Mouse (Mus musculus) limb, embryonic 11.5 days (tissue): ENCODE measurements around the gene Pum3. TPM values are rescaled to one million over a fixed set of nuclear protein-coding genes. Genes with fewer than 3 reads are reported as not detected.

Experiments used
- ATAC-seq: fragments of 200-750 bp; cut with Nextera tagmentation; 2 replicates; pipeline ENCODE4 v1.8.0; 2017; ENCODE audit warnings: low read depth; ENCODE audit not compliant: insufficient number of reproducible peaks, low FRiP score, low TSS enrichment
- DNase-seq: peaks from one replicate; pipeline ENCODE4 v3.0.0-alpha.2; 2015; ENCODE audit warnings: low spot score
- H3K27ac ChIP-seq: fragments of 300-500 bp; sonication (generic); replicated peaks from 2 replicates; pipeline ENCODE4 v1.5.1; 2014; ENCODE audit warnings: low read depth, mild to moderate bottlenecking, low read length
- H3K27me3 ChIP-seq: fragments of 300-500 bp; sonication (generic); 2 replicates; pipeline ENCODE4 v1.6.1; 2014; ENCODE audit warnings: mild to moderate bottlenecking, low read length, mixed read lengths; ENCODE audit not compliant: control insufficient read depth, insufficient read depth
- H3K36me3 ChIP-seq: fragments of 300-500 bp; sonication (generic); 2 replicates; pipeline ENCODE4 v1.6.1; 2014; ENCODE audit warnings: mild to moderate bottlenecking, low read length, moderate library complexity, mixed read lengths; ENCODE audit not compliant: control insufficient read depth, insufficient read depth
- H3K4me1 ChIP-seq: fragments of 300-500 bp; sonication (generic); 2 replicates; pipeline ENCODE4 v1.6.1; 2014; ENCODE audit warnings: low read length, mixed read lengths; ENCODE audit not compliant: control insufficient read depth, insufficient read depth
- H3K4me2 ChIP-seq: fragments of 300-500 bp; sonication (generic); 2 replicates; pipeline ENCODE4 v1.6.1; 2014; ENCODE audit warnings: low read depth, mild to moderate bottlenecking, moderate library complexity; ENCODE audit not compliant: severe bottlenecking
- H3K4me3 ChIP-seq: fragments of 300-500 bp; sonication (generic); 2 replicates; pipeline ENCODE4 v1.5.1; 2014; ENCODE audit warnings: low read depth, low read length
- H3K9ac ChIP-seq: fragments of 300-500 bp; sonication (generic); 2 replicates; pipeline ENCODE4 v1.6.1; 2014; ENCODE audit warnings: mild to moderate bottlenecking, low read length
- H3K9me3 ChIP-seq: fragments of 300-500 bp; sonication (generic); 2 replicates; pipeline ENCODE4 v1.6.1; 2016; ENCODE audit warnings: low read length; ENCODE audit not compliant: control insufficient read depth
- WGBS: fragments of 180-500 bp; shearing (Covaris S2); extraction: QIAGEN DNeasy Blood & Tissue Kit; methylation state at CpG from one replicate; pipeline ENCODE4 v1.1.7; 2014; 5-methylcytosine and 5-hydroxymethylcytosine counted together
- polyA plus RNA-seq: library from polyadenylated mRNA; unstranded; fragments of >200 nt; fragmentation: Nextera tagmentation; extraction: Ambion mirVana; gene quantifications from 2 replicates; pipeline ENCODE4 v1.2.1, GENCODE M21; 2014

The Pum3 gene
- 94.6 and 103 TPM in 2 replicates for polyA plus RNA-seq

DNA sequence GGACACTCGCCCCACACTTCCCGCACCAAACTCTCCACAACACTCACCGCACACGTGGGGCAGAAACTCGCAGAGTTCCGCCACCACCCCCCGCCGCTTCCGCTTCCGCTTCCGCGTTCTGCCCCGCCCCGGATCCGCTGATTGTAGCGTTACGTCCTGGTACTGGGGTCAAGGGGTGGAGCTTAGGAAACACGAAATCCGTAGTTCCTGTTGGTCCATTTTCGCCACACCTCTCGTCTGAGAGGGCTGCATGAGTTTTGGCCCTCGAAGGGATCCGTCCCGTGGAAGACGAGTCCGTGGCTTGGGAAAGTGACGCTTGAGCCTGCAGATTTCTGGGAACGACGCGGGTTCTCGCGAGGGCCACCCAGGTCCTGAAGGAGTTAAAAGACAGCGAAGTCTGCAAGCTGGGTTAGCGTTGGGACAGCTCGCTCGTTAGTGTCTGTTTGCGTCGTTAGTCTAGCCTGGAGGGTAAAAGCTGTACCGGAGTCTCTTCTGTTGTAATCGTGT, at the start of gene Pum3:
Gene Pum3 (minus strand): TSS at position 81 of the 507 bp plus-strand sequence.
- H3K4me2 ChIP-seq, result peak within 1 kb of the TSS; percentile 80
- H3K27ac ChIP-seq, result peak within 1 kb of the TSS; percentile 72
- peaks cover 10% of the 10 kb centered on the region for H3K4me1 ChIP-seq
- H3K27me3 ChIP-seq, result no peaks in the 10 kb centered on the region
- ATAC-seq (peak; percentile 98), DNase-seq (peak; percentile 96)
- H3K9me3 ChIP-seq, result no peaks in the 10 kb centered on the region
- under 1% methylated on average over 40 of the region's 40 CpGs for WGBS
- H3K36me3 ChIP-seq, result no peaks in the 10 kb centered on the region
- H3K4me3 ChIP-seq, result peak within 1 kb of the TSS; percentile 89
- peak within 1 kb of the TSS; percentile 68 for H3K9ac ChIP-seq

GRCm38 (mm10) chr19:27466691-27467090, 37.1 kb upstream of the Pum3 start:
- Histone ChIP-seq H3K4me1 (no peaks in the 10 kb centered on the region), H3K36me3 (no peaks in the 10 kb centered on the region), H3K9me3 (no peaks in the 10 kb centered on the region), H3K27ac (no peak overlapping the region), H3K4me2 (no peak overlapping the region), H3K4me3 (no peak overlapping the region), H3K27me3 (no peaks in the 10 kb centered on the region), H3K9ac (no peak overlapping the region)
- DNase-seq (no peak), ATAC-seq (no peak)
- WGBS, result 74% methylated on average over 4 of the region's 4 CpGs

DNA sequence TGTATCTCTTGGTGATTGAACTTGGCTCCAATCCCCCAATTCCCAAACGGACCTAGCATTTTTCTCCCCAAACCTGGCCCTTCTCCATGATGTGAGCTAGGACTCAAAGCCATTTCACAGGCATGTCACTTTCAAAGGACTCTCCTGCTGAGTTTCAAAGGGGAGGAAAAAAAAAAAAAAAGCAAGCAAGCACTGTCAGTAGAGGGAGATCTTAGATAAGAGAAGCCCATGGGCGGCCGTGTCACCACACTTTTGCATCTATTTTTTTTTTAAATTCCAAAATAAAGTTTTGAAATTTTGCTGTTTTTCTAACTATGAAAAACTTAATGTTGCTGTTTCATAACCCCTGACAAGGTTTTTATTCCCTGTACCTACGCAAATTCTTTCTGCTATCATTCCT, 33.0 kb upstream of the Pum3 start:
- 72% methylated on average over 4 of the region's 4 CpGs for WGBS
- no peak for ATAC-seq
- no peaks in the 10 kb centered on the region for H3K4me1 ChIP-seq

DNA sequence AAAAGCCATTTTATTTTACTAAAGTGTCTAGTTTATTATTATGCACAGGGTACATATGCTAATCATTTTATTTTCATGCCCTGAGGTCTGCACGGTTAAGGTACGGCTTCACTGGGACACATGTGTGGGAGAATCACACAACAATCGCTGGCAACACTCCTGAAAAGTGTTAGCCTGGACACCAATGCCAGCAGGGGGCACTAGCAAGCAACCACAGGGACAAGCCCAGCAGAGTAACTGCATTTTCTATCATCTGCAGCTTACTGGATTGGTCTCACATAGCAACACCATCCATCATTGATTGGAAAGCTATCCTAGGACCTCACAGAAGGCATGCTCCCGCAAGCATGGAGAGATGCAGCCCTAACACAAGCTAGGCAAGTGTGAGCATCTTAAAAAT, 20.8 kb upstream of the Pum3 start:
- H3K9me3 ChIP-seq, result no peaks in the 10 kb centered on the region
- no peak overlapping the region for H3K27ac ChIP-seq
- no peaks in the 10 kb centered on the region for H3K4me1 ChIP-seq
- no peak overlapping the region for H3K9ac ChIP-seq
- 38% methylated on average over 4 of the region's 4 CpGs for WGBS
- no peak overlapping the region for H3K4me2 ChIP-seq
- no peak overlapping the region for H3K4me3 ChIP-seq
- no peaks in the 10 kb centered on the region for H3K27me3 ChIP-seq
- ATAC-seq (0 out of 2 replicates have a peak, but pooled peaks have one; percentile 26), DNase-seq (peak; percentile 85)
- H3K36me3 ChIP-seq, result no peaks in the 10 kb centered on the region

More for the DNA sequence above, 33.0 kb upstream of the Pum3 start:
- H3K27me3 ChIP-seq, result no peaks in the 10 kb centered on the region
- no peaks in the 10 kb centered on the region for H3K36me3 ChIP-seq
- no peak for DNase-seq
- H3K27ac ChIP-seq, result no peak overlapping the region
- no peaks in the 10 kb centered on the region for H3K9me3 ChIP-seq
- H3K4me2 ChIP-seq, result no peak overlapping the region
- no peak overlapping the region for H3K9ac ChIP-seq
- no peak overlapping the region for H3K4me3 ChIP-seq

DNA sequence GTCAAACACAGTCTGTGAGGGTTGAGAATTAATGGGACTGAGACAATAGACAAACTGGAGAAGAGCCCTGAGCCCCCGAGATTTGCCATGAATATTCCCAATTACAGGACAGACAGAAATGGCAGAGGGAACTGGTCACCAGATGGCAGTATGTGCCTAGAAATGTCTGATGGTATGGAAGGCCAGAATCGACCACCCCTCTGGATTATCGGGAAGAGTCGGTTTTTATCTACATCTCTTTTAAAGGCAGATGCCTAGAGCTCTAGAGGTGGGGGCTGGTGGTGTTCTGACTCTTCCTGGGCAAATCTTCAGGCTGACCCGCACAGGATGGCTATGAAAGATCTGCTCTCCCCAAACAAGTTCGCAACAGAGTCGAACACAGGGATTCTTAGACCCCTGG, 17.9 kb upstream of the Pum3 start:
- ATAC-seq, result no peak
- Histone ChIP-seq H3K9me3 (no peaks in the 10 kb centered on the region), H3K36me3 (no peaks in the 10 kb centered on the region), H3K4me2 (no peak overlapping the region), H3K9ac (no peak overlapping the region), H3K4me3 (no peak overlapping the region), H3K27me3 (no peaks in the 10 kb centered on the region), H3K27ac (no peak overlapping the region), H3K4me1 (no peaks in the 10 kb centered on the region)
- DNase-seq, result peak; percentile 66
- 36% methylated on average over 7 of the region's 7 CpGs for WGBS

GRCm38 (mm10) chr19:27441106-27441505, 11.5 kb upstream of the Pum3 start:
- Histone ChIP-seq H3K4me2 (no peak overlapping the region), H3K9ac (no peak overlapping the region), H3K4me3 (no peak overlapping the region), H3K9me3 (no peaks in the 10 kb centered on the region), H3K27me3 (no peaks in the 10 kb centered on the region), H3K27ac (no peak overlapping the region; the same call in 1 of the 2 replicates), H3K4me1 (peaks cover 17% of the 10 kb centered on the region), H3K36me3 (no peaks in the 10 kb centered on the region)
- DNase-seq (peak; percentile 69), ATAC-seq (peak; percentile 70; the same call in 1 of the 2 replicates)
- 15% methylated on average over 5 of the region's 5 CpGs for whole genome bisulfite sequencing

- Histone ChIP-seq H3K36me3 (no peaks in the 10 kb centered on the region), H3K27ac (no peak overlapping the region), H3K4me2 (no peak overlapping the region), H3K9ac (no peak overlapping the region), H3K9me3 (no peaks in the 10 kb centered on the region), H3K4me3 (no peak overlapping the region), H3K27me3 (no peaks in the 10 kb centered on the region), H3K4me1 (peaks cover 17% of the 10 kb centered on the region)
- DNase-seq, result no peak
- 85% methylated on average over 10 of the region's 10 CpGs for WGBS
- no peak for ATAC-seq
Measured at GRCm38 (mm10) chr19:27437982-27438652, 8.5 kb upstream of the Pum3 start.

- 1% methylated on average over 10 of the region's 10 CpGs for WGBS
- H3K9ac ChIP-seq, result peak overlapping the region; percentile 68
Measured at GRCm38 (mm10) chr19:27430406-27430805, 781 bp upstream of the Pum3 start.

More at GRCm38 (mm10) chr19:27430406-27430805, 781 bp upstream of the Pum3 start:
- ATAC-seq, result no peak
- peaks cover 10% of the 10 kb centered on the region for H3K4me1 ChIP-seq
- no peaks in the 10 kb centered on the region for H3K27me3 ChIP-seq
- H3K27ac ChIP-seq, result peak overlapping the region; percentile 72
- H3K9me3 ChIP-seq, result no peaks in the 10 kb centered on the region
- H3K4me3 ChIP-seq, result peak overlapping the region; percentile 89
- peak; percentile 44 for DNase-seq
- peak overlapping the region; percentile 78 for H3K4me2 ChIP-seq
- H3K36me3 ChIP-seq, result no peaks in the 10 kb centered on the region
